Mouse (Mus musculus) liver, adult 2 months (tissue): ENCODE data around the gene Lman2.

Source experiments
- CTCF ChIP-seq: fragments of 200-500 bp; IDR thresholded peaks from 2 replicates; pipeline ENCODE4 v1.5.1; 2011; ENCODE audit warnings: low read depth, low read length, control low read depth
- POLR2A ChIP-seq: fragments of 200-500 bp; IDR thresholded peaks from 2 replicates; pipeline ENCODE4 v1.6.1; 2011; ENCODE audit warnings: low read length, control low read depth; ENCODE audit not compliant: insufficient read depth; ENCODE audit errors: extremely low read depth

DNA sequence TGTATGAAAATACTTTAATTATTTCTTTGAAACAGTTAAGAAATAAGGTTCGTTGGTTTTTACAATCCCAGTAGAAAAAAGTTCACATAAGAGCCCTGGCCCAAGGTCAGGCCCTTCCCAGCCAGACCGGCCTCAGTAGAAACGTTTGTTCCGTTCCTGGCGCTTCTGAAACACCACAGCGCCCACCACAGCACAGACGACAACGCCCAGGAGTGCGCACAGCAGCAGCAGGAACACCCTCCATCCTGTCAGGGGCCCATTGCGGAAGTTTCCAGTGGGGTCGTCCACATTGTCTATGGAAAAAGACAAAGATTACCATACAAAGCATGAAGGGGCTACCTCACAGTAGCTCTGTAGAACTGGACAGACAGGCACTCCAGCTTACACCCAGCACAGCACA, 15.8 kb downstream of the Lman2 start:
- TF ChIP-seq CTCF (no peak), POLR2A (no peak)
